Mouse (Mus musculus): ENCODE results near the gene Cntn3.

Gene Cntn3

DNA sequence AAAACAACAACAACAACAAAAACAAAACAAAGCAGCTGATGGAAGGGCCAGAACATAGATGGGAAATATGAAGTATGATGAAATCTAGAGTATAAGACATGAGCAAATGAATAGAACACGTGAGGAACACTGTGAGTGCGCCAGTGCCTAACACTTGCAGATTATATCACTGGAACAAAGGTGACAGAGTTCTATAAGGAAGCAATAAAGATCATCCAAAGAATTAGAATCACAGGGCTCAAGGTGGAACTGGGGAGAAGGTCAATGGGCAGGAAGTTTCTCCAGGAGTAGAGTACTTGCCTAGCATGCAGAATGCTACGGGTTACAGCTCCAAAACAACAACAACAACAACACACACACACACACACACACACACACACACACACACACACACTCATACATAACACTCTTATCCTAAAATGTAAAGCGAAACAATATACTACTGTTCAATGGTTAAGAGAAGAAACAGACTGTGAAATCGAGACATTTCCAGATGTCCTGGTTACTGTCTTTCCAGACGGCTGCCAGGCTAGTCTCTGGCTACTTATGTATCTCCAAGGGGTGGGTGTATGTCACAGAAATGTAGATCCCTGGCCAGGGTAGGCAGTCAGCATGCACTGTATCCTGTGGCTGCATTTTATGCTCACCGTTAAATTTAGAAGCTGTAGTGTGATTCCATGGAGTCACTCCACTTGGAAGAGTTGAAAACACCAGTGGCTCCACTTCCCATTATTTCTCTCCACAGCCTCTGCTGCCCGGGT lies 94.4 kb downstream of the Cntn3 start:
- no peak for DNase-seq (ENCODE audit: extremely low spot score)

DNA sequence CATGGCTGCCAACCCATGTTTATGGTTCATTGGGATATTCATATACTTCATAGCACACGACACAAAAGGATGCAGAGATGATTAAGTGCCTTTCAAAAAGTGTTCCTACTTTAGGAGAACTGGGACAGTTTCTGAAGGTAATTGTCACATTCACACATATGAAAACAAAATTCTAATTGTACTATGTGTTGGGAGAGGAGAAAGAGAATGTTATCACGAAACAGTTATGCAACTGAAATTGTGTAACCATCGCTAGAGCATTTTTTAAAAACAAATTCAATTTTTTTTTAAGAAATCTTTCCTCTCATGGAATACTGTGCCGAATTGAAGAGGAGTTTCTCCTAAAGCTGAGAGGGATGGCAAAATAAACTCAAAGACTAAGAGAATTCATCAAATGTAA lies 134.5 kb downstream of the Cntn3 start:
- DNase-seq (ENCODE audit: extremely low spot score), result no peak

DNA sequence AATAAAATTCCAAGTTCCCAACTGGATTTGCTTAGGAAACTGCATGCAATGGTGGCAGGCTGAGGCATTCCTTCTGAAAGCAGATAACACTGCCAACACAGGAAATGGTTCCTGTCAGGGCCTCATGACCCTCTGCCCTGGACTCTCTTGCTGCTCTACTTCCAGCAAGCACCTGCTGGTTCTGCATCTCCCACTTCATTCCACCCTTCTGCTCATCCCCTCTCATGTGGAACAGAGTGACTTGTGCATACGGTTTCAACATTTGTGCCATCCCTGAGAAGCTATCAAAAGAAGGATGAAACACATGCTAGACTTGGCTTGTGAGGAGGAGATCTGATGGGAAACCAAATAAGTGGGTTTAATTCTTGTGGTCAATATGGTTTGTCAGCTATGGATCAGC lies 145.4 kb downstream of the Cntn3 start:
- no peak for DNase-seq (ENCODE audit: extremely low spot score)

DNA sequence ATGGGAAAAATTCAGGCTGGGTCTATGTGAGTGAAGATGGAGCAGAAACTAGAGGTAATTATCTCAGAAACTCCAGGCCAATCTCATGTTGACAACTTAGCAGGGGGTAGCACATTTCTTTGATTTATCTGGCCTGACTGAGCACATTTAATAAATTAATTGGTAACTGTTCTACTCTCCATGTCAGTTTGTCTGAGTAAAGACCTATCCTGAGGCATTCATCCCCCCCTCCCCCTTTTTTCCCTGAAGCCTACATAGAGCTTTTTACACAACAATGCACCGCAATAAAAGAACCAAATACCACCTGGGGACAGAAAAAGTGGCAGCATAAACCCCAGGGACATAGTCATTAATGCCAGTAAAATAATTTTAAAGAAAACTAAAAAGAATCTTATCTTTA lies 151.1 kb downstream of the Cntn3 start:
- DNase-seq (ENCODE audit: extremely low spot score), result no peak

GRCm38 (mm10) chr6:102388590-102388989 lies 184.3 kb downstream of the Cntn3 start:
- no peak for DNase-seq (ENCODE audit: extremely low spot score)

DNA sequence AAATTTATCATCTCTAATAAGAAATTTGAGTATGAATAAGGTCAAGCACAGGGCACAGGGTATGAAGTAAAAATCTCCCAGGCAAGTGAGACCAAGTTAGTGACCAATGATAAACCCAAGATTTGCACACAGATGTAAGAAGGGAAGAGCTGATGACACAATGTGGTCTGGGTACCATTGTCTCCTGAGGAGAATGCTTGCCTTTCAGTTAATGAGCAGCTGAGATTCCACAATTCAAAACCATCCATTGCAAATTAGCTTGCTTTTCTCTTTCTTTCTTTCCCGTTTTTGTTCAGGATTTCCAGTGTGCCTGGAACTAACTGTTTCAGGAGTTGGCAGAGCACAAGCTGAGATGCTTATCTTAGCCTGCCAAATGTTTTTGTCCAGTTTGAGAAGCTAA lies 200.8 kb downstream of the Cntn3 start:
- DNase-seq (ENCODE audit: extremely low spot score), result no peak

DNA sequence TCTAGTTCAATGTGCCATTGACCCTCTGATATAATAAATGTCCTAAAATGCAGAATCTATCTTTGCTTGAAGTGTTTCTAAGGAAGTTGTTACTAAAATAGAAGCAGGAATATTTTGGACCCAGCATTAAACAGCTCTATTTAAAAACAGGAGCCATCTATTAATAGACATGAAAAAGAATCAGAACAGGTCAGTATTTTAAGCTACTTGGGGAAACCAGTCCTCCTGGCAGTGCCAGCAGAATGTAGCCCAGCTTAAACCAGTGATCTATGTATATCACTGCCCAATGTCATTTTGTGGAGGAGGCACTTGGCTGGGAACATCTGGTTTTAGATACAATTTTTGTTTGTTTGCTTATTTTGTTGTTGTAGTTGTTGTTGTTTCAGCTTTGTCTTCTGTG lies 209.0 kb downstream of the Cntn3 start:
- DNase-seq (ENCODE audit: extremely low spot score), result no peak

DNA sequence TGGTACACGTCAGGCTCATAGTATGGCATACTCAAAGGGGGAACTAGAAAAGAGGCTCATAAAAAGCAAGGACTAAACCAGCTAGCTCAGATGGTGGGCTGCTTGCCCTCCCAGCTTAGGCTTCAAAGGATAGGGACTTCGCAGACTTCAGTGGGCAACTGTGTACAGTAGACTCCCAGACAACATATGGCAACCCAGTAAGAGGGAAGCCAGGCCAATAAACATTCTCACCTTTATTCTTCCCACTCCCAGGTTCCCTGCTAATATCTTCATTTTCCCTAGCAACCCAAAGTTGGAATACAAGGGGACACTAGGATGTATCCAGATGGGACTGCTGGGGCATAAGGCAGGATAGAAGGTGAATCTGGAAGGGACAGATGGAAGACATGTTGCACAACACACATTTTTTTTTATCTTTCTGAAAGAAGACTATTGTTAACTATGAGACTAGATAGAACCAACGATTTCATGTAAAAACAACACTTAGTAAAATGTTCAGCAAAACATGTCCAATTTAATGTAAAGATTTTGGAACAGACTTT lies 209.5 kb downstream of the Cntn3 start:
- DNase-seq (ENCODE audit: extremely low spot score), result no peak

DNA sequence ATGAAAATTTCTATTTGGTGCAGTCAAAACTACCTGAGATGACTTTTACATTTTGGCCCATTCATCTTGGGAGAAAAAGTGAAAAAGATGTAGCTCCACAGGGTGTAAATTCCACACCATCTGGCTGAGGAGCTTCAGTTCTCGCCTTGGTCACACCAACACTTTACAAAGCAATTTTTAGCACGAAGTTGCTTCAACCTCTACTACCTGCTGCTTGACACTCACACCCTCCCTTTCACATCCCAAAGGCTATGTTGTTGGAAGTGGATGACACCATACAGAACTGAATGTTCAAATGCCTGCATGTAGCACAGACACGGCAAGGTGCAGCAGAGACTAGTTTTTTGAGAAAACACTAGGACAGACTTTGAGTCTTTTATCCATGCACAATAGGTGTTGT lies 240.8 kb downstream of the Cntn3 start:
- no peak for DNase-seq (ENCODE audit: extremely low spot score)

DNA sequence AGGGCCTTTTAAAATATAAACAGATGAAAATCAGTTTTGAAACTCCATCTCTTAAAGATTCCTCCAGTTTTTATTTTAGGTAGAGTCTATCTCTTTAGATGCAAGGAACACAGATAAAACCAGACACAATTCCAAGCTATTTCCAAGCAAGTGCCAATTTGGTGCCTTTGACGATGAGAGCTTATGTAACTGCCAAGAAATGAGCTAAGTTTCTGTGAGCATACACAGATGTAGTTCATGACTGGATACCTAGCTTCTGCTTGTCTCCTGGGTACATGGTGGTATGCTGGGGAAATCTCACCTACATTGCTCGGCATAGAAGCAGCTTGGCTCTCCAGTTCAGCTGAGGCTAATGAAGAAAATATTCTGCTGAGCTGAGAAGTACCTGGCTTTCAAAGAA lies 246.2 kb downstream of the Cntn3 start:
- no peak for DNase-seq (ENCODE audit: extremely low spot score)

- no peak for DNase-seq (ENCODE audit: extremely low spot score)
These were observed 250.2 kb downstream of the Cntn3 start for GRCm38 (mm10) chr6:102322614-102323284.

DNA sequence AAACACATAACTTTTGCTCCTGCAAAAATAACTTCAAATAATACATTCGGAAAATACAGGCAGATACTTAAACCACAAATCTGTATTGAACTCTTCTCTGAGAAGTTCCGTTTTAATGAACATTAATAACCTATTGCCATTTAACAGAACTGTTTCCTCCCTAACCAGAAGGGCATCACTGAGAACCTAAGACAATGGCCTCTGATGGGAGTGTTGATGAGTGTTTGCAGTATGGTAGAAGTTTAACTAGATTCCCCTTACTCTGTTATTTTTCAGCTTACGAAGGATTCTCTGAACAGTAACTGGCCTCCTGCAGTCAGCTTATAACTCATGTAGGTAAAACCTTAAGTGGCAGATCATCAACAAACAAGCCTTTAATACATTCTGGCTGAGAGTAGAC lies 253.1 kb downstream of the Cntn3 start:
- DNase-seq (ENCODE audit: extremely low spot score), result no peak

DNA sequence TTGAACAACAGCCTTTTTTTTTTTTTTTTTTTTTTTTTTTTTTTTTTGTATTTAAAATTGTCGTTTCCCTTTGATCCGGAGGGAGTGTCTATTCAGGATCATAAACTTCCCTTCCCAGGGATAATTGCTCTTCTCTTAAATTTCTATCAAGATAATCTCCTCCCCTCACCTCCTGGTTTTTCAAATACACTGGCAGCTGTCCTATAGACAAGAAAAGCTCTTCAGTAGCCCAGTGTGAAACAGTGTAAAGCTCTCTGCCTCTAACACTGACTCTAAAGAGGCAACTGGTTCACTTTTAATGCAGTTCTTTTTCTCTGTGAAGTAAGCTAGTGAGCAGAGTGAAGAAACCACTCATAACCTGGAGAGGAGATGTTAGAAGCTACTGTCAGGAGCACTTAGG lies 290.0 kb downstream of the Cntn3 start:
- no peak for DNase-seq (ENCODE audit: extremely low spot score)

DNA sequence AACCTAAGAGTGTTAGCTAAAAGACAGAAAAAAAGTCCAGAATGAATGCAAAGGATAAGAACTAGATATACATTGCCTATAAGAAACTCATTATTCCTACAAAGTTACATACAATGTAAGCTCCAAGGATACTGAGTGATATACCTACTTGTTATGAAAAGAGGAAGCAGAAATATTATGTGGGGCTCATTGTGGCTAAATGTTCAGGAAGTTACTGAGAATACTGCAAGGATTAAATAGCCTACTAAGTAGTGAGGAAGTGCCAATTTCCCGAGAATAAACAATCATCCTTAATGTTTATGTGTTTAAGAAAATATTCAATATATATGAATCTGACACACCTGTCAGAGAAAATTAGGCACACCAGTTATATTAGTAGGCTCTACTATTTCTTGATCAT lies 341.9 kb downstream of the Cntn3 start:
- DNase-seq (ENCODE audit: extremely low spot score), result no peak

DNA sequence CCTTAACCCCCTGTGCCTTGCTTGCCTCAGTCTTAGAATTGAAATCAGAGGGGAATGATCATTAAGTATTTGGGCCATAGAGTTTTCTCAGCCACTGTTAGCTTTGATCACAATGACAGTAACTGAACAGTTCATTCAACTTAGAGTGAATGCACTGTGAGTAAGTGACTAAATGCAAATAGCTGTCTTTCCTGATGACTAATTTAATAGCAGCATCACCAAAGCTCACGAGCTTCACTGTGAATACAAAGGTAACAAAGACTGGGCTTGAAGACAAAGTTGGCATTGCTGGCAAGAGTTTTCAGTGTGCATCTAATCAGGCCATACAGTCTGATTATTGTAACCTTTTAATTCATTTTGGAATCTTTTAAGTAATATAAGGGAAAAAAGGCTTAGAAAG lies 386.6 kb downstream of the Cntn3 start:
- DNase-seq (ENCODE audit: extremely low spot score), result no peak

DNA sequence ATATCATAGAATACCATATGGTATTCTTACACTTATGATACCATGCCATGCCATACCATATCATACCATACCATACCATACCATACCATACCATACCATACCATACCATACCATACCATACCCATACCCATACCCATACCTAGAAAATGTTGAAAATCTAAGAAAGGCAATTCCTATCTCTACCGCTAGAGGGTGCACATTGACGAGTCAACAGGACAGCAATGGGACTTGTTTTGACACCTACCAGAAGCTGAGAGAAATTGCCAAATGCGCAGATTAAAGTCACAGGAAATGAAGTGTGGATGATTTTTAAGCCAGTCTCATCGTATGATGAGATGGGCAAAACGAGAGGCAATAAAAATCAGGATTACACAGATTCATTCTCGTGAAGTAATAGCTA lies 402.0 kb downstream of the Cntn3 start:
- peak; percentile 59 for DNase-seq (ENCODE audit: extremely low spot score)

DNA sequence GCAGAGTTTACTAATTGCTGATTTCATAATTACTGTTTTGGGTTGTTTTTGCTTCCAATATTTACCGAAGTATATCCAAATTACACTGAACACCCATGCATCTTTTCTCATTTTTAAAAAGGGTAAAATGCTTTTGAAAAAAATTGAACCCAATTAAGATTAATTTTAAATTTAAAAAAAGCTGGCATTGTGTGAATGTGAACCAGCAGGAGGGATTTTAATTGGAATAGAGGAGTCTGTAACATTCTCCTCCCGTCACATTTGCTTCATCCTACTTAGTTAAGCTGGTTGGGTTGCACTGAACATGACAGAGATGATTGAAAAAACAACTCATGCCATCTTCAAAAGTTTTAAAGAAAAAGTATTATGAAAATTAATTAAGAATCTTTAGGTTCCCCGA lies 411.7 kb downstream of the Cntn3 start:
- DNase-seq (ENCODE audit: extremely low spot score), result no peak

- no peak for DNase-seq (ENCODE audit: extremely low spot score)
These were observed 451.2 kb downstream of the Cntn3 start for GRCm38 (mm10) chr6:102121676-102122075.

DNA sequence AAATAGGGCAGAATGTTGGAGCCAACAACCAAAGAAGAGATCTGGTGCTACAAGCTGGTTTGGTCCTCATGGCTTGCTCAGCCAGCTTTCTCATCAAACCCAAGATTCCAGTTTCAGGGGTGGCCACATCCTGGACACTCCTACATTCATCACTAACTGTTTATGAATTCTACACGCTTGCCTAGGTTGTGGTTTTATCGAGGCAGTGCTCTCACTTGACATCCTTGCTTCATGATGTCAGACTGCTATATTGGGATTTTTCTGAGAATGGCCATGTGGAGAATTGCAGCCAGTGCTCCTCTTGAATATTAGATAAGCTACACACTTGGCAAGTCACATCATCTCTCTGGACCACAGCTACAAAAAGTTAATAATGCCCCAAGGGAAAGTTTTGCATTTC lies 452.9 kb downstream of the Cntn3 start:
- no peak for DNase-seq (ENCODE audit: extremely low spot score)

- DNase-seq (ENCODE audit: extremely low spot score), result no peak
These were observed 459.3 kb downstream of the Cntn3 start for GRCm38 (mm10) chr6:102113629-102114028.

Data from embryo, embryonic 9.5 days (tissue).